Mouse (Mus musculus) common myeloid progenitor, adult 5-6 weeks (primary cell): ENCODE measurements around the gene Angptl7. TPM values are rescaled to one million over a fixed set of nuclear protein-coding genes. Genes with fewer than 3 reads are reported as not detected.

Experiments used
- ATAC-seq: replicated peaks from 2 replicates; pipeline ENCODE4 v1.8.0; 2016; ENCODE audit warnings: low read depth, mild to moderate bottlenecking, moderate TSS enrichment, inconsistent platforms; ENCODE audit not compliant: poor library complexity, severe bottlenecking
- total RNA-seq: library from RNA; stranded (forward); fragments of 200-1000, 187-1606 nt; gene quantifications from 2 replicates; pipeline ENCODE4 v1.2.3, GENCODE M21; 2017

Angptl7 gene
- total RNA-seq, 1 experiment from 2014 or later = not detected

- no peak for ATAC-seq
Observed at GRCm38 (mm10) chr4:148460656-148461284, 39.5 kb downstream of the Angptl7 start.

GRCm38 (mm10) chr4:148455477-148456025 lies 44.7 kb downstream of the Angptl7 start:
- ATAC-seq = no peak

- ATAC-seq = no peak
Observed at GRCm38 (mm10) chr4:148453707-148454106, 46.6 kb downstream of the Angptl7 start.

GRCm38 (mm10) chr4:148448853-148449245 lies 51.4 kb downstream of the Angptl7 start:
- ATAC-seq = 0 out of 2 replicates have a peak, but pooled peaks have one; percentile 4

- ATAC-seq = peak; percentile 91
Observed at GRCm38 (mm10) chr4:148448179-148448852, 51.9 kb downstream of the Angptl7 start, which contains the start of gene Mtor. Mtor (plus strand) TSS chr4:148448611.

Other genes starting within 250 kb of the Angptl7 start
- gene Disp3, start 212.5 kb downstream of the Angptl7 start, total RNA-seq = not detected in 2 replicates
- gene Ubiad1, start 55.7 kb downstream of the Angptl7 start, total RNA-seq = 9.9 and 11.3 TPM in 2 replicates
- gene Mtor, start 51.8 kb downstream of the Angptl7 start, total RNA-seq = 19.0 and 19.4 TPM in 2 replicates
- gene Exosc10, start 58.0 kb upstream of the Angptl7 start, total RNA-seq = 60.0 and 74.0 TPM in 2 replicates
- 30.3 and 47.1 TPM in 2 replicates for gene Srm, start 91.0 kb upstream of the Angptl7 start, total RNA-seq
- 0.15 and 0.55 TPM in 2 replicates for gene Masp2, start 102.1 kb upstream of the Angptl7 start, total RNA-seq
- gene Tardbp, start 126.6 kb upstream of the Angptl7 start, total RNA-seq = 567 and 596 TPM in 2 replicates
- gene Gm572, start 142.9 kb upstream of the Angptl7 start, total RNA-seq = not detected in 2 replicates